20 mouse cellular contexts compared by ENCODE assay signal in the genomic region with DNA sequence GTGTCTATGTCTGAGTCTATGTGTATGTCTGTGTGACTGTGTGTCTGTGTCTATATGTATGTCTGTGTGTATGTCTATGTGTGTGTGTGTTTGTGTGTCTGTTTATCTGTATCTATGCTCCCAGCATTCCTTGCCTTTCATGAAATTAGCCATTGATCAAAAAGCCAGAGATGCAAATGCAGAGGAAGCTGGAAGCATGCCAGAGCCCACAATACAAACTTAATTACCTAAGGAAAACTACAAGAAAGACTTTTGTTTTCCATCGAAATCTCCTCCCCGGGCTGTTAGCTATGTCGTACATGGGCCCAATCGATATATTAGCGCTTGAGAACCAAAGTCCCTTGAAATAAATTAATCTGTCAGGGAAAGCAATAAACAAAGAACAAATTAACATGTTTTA.
"Had no signal": no experiment of that assay in that cellular context is flagged by ENCODE, and none has a peak within 500 bp of the region (broad histone marks: within the 10 kb centered on the region; RNA-seq: fewer than 3 reads in every experiment).

No protein-coding gene starts in this region.

- H3K36me3 ChIP-seq: limb, embryonic 10.5 days; limb, embryonic 13.5 days; liver, embryonic 12.5 days; liver, embryonic 15.5 days; neural tube, embryonic 13.5 days; stomach, embryonic 15.5 days had no signal

- H3K27me3 ChIP-seq: limb, embryonic 13.5 days; liver, embryonic 12.5 days; liver, embryonic 15.5 days; neural tube, embryonic 13.5 days; stomach, embryonic 15.5 days had no signal

- DNase-seq: kidney, adult 2 months; kidney, postnatal 25 days; layer of hippocampus, adult 9-11 months; liver; lung, adult 18-20 months; right cerebral cortex, adult 18-20 months; right cerebral cortex, postnatal 14 days; right cerebral cortex, postnatal 4 days; thymus, postnatal 25 days had no signal

- H3K9ac ChIP-seq: limb, embryonic 13.5 days; liver, embryonic 12.5 days; liver, embryonic 15.5 days; neural tube, embryonic 13.5 days; stomach, embryonic 15.5 days had no signal

- H3K4me3 ChIP-seq: layer of hippocampus, adult 2 months; limb, embryonic 10.5 days; limb, embryonic 13.5 days; liver, embryonic 12.5 days; liver, embryonic 15.5 days; myocyte; neural tube, embryonic 13.5 days; stomach, embryonic 15.5 days had no signal

- H3K9me3 ChIP-seq: limb, embryonic 10.5 days; limb, embryonic 13.5 days; liver, embryonic 12.5 days; liver, embryonic 15.5 days; neural tube, embryonic 13.5 days; stomach, embryonic 15.5 days had no signal

- H3K4me2 ChIP-seq: limb, embryonic 13.5 days; liver, embryonic 12.5 days; liver, embryonic 15.5 days; neural tube, embryonic 13.5 days; stomach, embryonic 15.5 days had no signal

- H3K4me1 ChIP-seq: liver, embryonic 12.5 days; liver, embryonic 15.5 days; stomach, embryonic 15.5 days had no signal

- H3K27ac ChIP-seq: kidney, postnatal 0 days; layer of hippocampus, adult 2 months; limb, embryonic 10.5 days; limb, embryonic 13.5 days; liver, embryonic 12.5 days; liver, embryonic 15.5 days; macrophage; neural tube, embryonic 13.5 days; stomach, embryonic 15.5 days had no signal

- ATAC-seq: intestine, postnatal 0 days; liver, embryonic 12.5 days had no signal
